Mouse (Mus musculus) lung, adult 2 months (tissue): ENCODE measurements around the gene Smo.

Experiments
- CTCF ChIP-seq: fragments of 200-500 bp; IDR thresholded peaks from 2 replicates; pipeline ENCODE4 v1.5.1; 2011; ENCODE audit warnings: mild to moderate bottlenecking, low read length, control low read depth; ENCODE audit not compliant: insufficient read depth
- POLR2A ChIP-seq: fragments of 200-500 bp; IDR thresholded peaks from 2 replicates; pipeline ENCODE4 v1.6.1; 2011; ENCODE audit warnings: low read depth, mild to moderate bottlenecking, control low read depth, low read length, borderline replicate concordance; ENCODE audit errors: extremely low read depth

DNA sequence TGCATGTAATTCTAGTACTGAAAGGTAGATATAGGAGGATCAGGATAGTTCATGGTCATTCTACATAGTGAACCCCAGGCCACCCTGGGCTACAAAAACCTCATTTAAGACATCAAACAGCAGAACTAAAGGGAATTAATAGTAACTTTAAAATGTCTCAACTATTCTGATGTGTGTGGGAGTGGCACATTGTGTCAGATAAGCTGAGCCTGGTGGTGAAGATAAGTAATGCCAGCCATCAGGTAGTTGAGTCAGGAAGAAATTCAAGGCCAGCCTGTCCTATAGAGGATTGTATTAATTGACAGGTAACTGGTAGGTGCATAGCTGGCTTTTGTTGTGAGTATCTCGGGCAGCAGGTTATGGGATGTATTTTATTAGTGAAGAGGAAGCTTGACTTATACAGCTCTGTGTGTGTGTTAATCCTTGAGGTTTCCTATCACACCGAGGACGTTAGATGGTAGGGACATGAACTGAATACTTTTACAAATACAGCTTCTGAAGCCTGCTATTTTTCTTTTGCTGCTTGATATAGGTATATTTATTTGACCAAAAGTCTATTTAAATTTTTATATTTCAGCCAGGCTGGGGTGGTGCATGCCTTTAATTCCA is 49.2 kb downstream of the Smo start:
- TF ChIP-seq CTCF (no peak), POLR2A (no peak)
